Mouse (Mus musculus): ENCODE measurements at regions not wholly inside any gene's neighbourhood (a gene's known extent, or its start where the extent isn't known, plus 50 kb on each side); places are given as distances from the start of the nearest gene placed in this dataset.

GRCm38 (mm10) chr11:32961600-32961999 is 137.2 kb upstream of the Smim23 start:
- 62% methylated on average over 3 of the region's 3 CpGs for WGBS (ENCODE audit: insufficient replicate concordance)
- ATAC-seq (ENCODE audit: low read depth), result no peak

DNA sequence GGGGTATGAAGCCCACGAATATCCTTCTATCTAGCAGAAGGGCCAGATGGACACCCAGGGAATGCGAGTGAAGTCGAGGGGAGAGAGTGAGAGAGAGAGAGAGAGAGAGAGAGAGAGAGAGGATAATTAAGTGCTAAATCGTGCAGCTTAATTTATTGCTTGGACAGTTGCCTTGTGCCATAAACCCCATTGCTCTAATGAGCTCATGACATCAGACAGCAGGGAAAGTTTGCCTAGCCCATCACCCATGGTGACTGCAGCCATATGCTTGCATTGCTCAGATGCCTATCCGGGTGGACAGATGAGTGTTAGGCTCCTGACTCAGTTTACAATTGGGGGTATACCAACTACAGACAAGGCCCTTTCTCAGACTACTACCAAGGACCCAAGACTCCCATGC is 134.6 kb upstream of the Smim23 start:
- no peak overlapping the region for H3K4me3 ChIP-seq (ENCODE audit: low read depth, low read length)
- whole genome bisulfite sequencing (ENCODE audit: insufficient replicate concordance), result 56% methylated on average over 5 of the region's 5 CpGs
- ATAC-seq (ENCODE audit: low read depth), result no peak

More at GRCm38 (mm10) chr11:32961600-32961999, 137.2 kb upstream of the Smim23 start:
- H3K27me3 ChIP-seq (ENCODE audit: control insufficient read depth, insufficient read depth, low read depth, low read length), result no peaks in the 10 kb centered on the region
- H3K4me2 ChIP-seq (ENCODE audit: low read depth, low read length), result no peak overlapping the region
- no peaks in the 10 kb centered on the region for H3K9me3 ChIP-seq (replicated peaks; ENCODE audit: control insufficient read depth, low read length)
- H3K27ac ChIP-seq (ENCODE audit: low read length), result no peak overlapping the region
- H3K4me3 ChIP-seq (ENCODE audit: low read depth, low read length), result no peak overlapping the region
- H3K9ac ChIP-seq (ENCODE audit: low read depth, low read length), result no peak overlapping the region
- no peaks in the 10 kb centered on the region for H3K36me3 ChIP-seq (ENCODE audit: control insufficient read depth, insufficient read depth)
- no peaks in the 10 kb centered on the region for H3K4me1 ChIP-seq (ENCODE audit: control insufficient read depth, low read depth, low read length)

DNA sequence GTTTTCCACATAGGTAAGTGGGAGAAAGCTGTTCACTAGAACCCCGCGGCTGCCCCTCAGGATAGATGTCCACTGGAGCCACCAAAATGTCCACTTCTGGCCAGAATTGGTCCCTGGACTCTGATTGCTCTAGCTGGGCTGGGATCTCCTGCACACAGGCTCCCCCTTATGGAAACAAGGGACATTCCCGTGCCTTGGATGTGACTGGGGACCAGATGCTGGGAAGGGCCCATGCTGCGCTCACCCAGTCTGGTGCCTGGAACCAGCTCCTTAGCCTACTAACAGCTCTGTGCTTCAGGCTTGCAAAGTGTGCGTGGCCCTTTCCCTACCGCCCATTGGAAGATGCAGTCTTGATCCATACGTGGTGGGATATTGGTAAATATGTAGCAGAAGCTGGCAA is 132.6 kb upstream of the Smim23 start:
- Histone ChIP-seq H3K9me3 (replicated peaks; ENCODE audit: control insufficient read depth, low read length) (no peaks in the 10 kb centered on the region), H3K4me2 (ENCODE audit: low read depth, low read length) (no peak overlapping the region), H3K27ac (ENCODE audit: low read length) (no peak overlapping the region), H3K36me3 (ENCODE audit: control insufficient read depth, insufficient read depth) (no peaks in the 10 kb centered on the region), H3K9ac (ENCODE audit: low read depth, low read length) (no peak overlapping the region), H3K4me1 (ENCODE audit: control insufficient read depth, low read depth, low read length) (no peaks in the 10 kb centered on the region), H3K27me3 (ENCODE audit: control insufficient read depth, insufficient read depth, low read depth, low read length) (no peaks in the 10 kb centered on the region), H3K4me3 (ENCODE audit: low read depth, low read length) (no peak overlapping the region)
- ATAC-seq (ENCODE audit: low read depth), result no peak
- WGBS (ENCODE audit: insufficient replicate concordance), result 27% methylated on average over 7 of the region's 7 CpGs

More for the DNA sequence above, 134.6 kb upstream of the Smim23 start:
- Histone ChIP-seq H3K9me3 (replicated peaks; ENCODE audit: control insufficient read depth, low read length) (no peaks in the 10 kb centered on the region), H3K27me3 (ENCODE audit: control insufficient read depth, insufficient read depth, low read depth, low read length) (no peaks in the 10 kb centered on the region), H3K27ac (ENCODE audit: low read length) (no peak overlapping the region), H3K4me2 (ENCODE audit: low read depth, low read length) (no peak overlapping the region), H3K9ac (ENCODE audit: low read depth, low read length) (no peak overlapping the region), H3K36me3 (ENCODE audit: control insufficient read depth, insufficient read depth) (no peaks in the 10 kb centered on the region), H3K4me1 (ENCODE audit: control insufficient read depth, low read depth, low read length) (no peaks in the 10 kb centered on the region)

GRCm38 (mm10) chr11:32952271-32952670 is 127.9 kb upstream of the Smim23 start:
- H3K36me3 ChIP-seq (ENCODE audit: control insufficient read depth, insufficient read depth), result no peaks in the 10 kb centered on the region
- H3K4me2 ChIP-seq (ENCODE audit: low read depth, low read length), result no peak overlapping the region
- H3K9me3 ChIP-seq (replicated peaks; ENCODE audit: control insufficient read depth, low read length), result no peaks in the 10 kb centered on the region
- no peak overlapping the region for H3K9ac ChIP-seq (ENCODE audit: low read depth, low read length)
- ATAC-seq (ENCODE audit: low read depth), result no peak
- H3K4me3 ChIP-seq (ENCODE audit: low read depth, low read length), result no peak overlapping the region
- H3K4me1 ChIP-seq (ENCODE audit: control insufficient read depth, low read depth, low read length), result no peaks in the 10 kb centered on the region
- no peak overlapping the region for H3K27ac ChIP-seq (ENCODE audit: low read length)
- H3K27me3 ChIP-seq (ENCODE audit: control insufficient read depth, insufficient read depth, low read depth, low read length), result no peaks in the 10 kb centered on the region

DNA sequence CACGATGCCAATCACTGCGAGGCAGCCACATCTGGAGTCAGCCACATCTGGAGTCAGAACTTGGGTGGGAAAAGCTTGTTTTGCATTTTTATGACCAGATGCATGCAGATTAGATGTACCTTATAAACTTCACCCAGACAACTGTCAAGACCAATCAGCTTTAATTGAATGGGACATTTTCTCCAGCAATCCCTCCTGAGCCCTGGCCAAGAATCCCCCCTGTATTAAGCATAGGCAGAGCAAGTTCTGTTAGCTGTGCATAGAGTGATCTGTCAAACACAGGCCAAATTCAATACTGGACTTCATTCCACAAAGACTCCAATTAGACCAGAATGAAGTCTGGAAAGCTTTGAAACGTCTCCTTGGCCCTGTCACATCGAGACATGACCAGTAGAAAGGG is 123.7 kb upstream of the Smim23 start:
- ATAC-seq (ENCODE audit: low read depth), result no peak
- WGBS (ENCODE audit: insufficient replicate concordance), result 55% methylated on average over 4 of the region's 4 CpGs
- Histone ChIP-seq H3K27me3 (ENCODE audit: control insufficient read depth, insufficient read depth, low read depth, low read length) (no peaks in the 10 kb centered on the region), H3K4me3 (ENCODE audit: low read depth, low read length) (no peak overlapping the region), H3K9me3 (replicated peaks; ENCODE audit: control insufficient read depth, low read length) (no peaks in the 10 kb centered on the region), H3K4me2 (ENCODE audit: low read depth, low read length) (no peak overlapping the region), H3K27ac (ENCODE audit: low read length) (no peak overlapping the region), H3K36me3 (ENCODE audit: control insufficient read depth, insufficient read depth) (no peaks in the 10 kb centered on the region), H3K4me1 (ENCODE audit: control insufficient read depth, low read depth, low read length) (no peaks in the 10 kb centered on the region), H3K9ac (ENCODE audit: low read depth, low read length) (no peak overlapping the region)

DNA sequence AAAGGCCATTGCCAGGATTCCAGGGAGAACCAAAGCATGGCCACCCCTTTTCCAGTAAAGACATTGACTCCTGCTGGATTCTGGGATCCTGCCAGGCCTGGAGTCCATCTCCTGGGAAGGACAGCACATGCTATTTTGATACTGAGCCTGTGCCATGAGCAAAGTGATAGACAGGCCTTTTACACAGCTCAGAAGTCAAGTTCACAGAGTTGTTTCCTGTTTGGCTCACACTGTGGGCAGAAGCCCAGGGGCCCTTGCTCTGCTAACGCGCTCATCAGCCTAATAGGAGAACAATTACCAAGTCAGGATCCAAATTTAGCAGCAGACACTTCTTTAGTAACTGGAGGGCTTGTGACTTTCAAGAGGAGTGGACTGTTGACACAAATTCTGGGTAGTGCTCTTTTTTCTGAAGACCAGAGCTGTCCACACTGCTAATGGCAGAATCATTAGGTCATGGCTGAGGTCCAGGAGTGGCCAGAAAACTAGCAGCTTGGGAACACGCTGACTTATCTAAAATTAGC is 122.1 kb upstream of the Smim23 start:
- Histone ChIP-seq H3K36me3 (ENCODE audit: control insufficient read depth, insufficient read depth) (no peaks in the 10 kb centered on the region), H3K27ac (ENCODE audit: low read length) (no peak overlapping the region), H3K4me2 (ENCODE audit: low read depth, low read length) (no peak overlapping the region), H3K9ac (ENCODE audit: low read depth, low read length) (no peak overlapping the region), H3K4me1 (ENCODE audit: control insufficient read depth, low read depth, low read length) (no peaks in the 10 kb centered on the region), H3K9me3 (replicated peaks; ENCODE audit: control insufficient read depth, low read length) (no peaks in the 10 kb centered on the region), H3K27me3 (ENCODE audit: control insufficient read depth, insufficient read depth, low read depth, low read length) (no peaks in the 10 kb centered on the region), H3K4me3 (ENCODE audit: low read depth, low read length) (no peak overlapping the region)
- WGBS (ENCODE audit: insufficient replicate concordance), result 26% methylated on average over 3 of the region's 3 CpGs
- no peak for ATAC-seq (ENCODE audit: low read depth)

- no peaks in the 10 kb centered on the region for H3K4me1 ChIP-seq (ENCODE audit: control insufficient read depth, low read depth, low read length)
- H3K36me3 ChIP-seq (ENCODE audit: control insufficient read depth, insufficient read depth), result no peaks in the 10 kb centered on the region
- H3K4me3 ChIP-seq (ENCODE audit: low read depth, low read length), result no peak overlapping the region
- H3K4me2 ChIP-seq (ENCODE audit: low read depth, low read length), result no peak overlapping the region
- H3K9me3 ChIP-seq (replicated peaks; ENCODE audit: control insufficient read depth, low read length), result no peaks in the 10 kb centered on the region
- H3K27me3 ChIP-seq (ENCODE audit: control insufficient read depth, insufficient read depth, low read depth, low read length), result no peaks in the 10 kb centered on the region
- H3K9ac ChIP-seq (ENCODE audit: low read depth, low read length), result no peak overlapping the region
- 57% methylated on average over 2 of the region's 2 CpGs for WGBS (ENCODE audit: insufficient replicate concordance)
- ATAC-seq (ENCODE audit: low read depth), result no peak
- H3K27ac ChIP-seq (ENCODE audit: low read length), result no peak overlapping the region
Measured at GRCm38 (mm10) chr11:32945071-32945470, 120.7 kb upstream of the Smim23 start.

DNA sequence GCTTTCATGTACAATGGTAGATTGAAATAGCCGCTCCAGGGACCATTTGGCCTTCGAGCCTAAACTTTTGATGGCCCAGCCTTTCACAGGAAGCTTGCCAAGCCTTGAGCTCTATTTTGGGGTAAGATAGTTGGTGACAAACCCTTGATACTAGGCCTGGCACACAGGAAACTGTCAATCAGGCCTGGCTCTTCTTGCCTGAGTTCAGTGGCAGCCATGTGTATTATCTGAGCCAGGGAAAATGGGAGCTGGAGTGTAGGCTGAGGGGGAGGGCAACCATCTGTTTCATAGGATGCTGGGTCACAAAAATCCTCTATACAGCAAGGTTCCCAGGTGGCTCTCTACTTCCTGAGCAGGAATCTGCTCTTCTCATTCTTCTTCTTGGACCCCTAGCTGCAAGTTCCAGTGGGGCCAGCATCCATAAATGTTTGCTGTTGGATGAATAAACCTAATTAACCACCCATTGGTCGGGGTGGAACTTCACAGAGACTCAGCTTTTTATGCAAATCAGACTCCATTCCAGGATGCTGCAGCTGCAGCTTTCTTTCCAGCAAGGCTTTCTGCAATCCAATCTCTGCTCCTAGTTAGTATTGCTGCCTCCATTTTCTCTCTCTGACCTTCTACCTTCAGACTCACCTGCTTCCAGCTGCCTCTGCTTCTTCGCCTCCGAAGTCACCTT is 117.1 kb upstream of the Smim23 start:
- ATAC-seq (ENCODE audit: low read depth), result no peak
- 50% methylated on average over 5 of the region's 5 CpGs for WGBS (ENCODE audit: insufficient replicate concordance)
- Histone ChIP-seq H3K4me1 (ENCODE audit: control insufficient read depth, low read depth, low read length) (no peaks in the 10 kb centered on the region), H3K4me3 (ENCODE audit: low read depth, low read length) (no peak overlapping the region), H3K9ac (ENCODE audit: low read depth, low read length) (no peak overlapping the region), H3K27me3 (ENCODE audit: control insufficient read depth, insufficient read depth, low read depth, low read length) (no peaks in the 10 kb centered on the region), H3K4me2 (ENCODE audit: low read depth, low read length) (no peak overlapping the region), H3K36me3 (ENCODE audit: control insufficient read depth, insufficient read depth) (no peaks in the 10 kb centered on the region), H3K9me3 (replicated peaks; ENCODE audit: control insufficient read depth, low read length) (no peaks in the 10 kb centered on the region), H3K27ac (ENCODE audit: low read length) (no peak overlapping the region)

DNA sequence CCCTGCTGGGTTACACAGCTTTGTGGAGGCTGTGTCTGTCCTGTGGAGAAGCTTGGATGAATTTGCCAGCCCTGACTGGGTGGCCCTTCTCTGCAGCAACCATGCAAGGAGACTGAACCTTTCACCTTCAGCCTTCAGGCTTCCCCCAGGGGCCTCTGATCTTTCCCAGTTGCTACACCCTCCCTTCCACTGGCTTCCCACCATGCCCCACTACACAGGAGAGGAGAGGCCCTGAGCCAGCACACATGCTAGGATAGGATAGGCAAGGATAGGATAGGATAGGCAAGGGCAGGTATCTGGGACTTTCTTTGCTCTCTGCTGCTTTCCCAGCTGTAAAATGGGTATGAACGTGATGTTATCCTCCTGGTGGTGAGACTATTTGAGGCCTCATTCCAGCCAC is 114.7 kb upstream of the Smim23 start:
- H3K27me3 ChIP-seq (ENCODE audit: control insufficient read depth, insufficient read depth, low read depth, low read length), result no peaks in the 10 kb centered on the region
- 46% methylated on average over 1 of the region's 1 CpGs for WGBS (ENCODE audit: insufficient replicate concordance)
- no peak overlapping the region for H3K27ac ChIP-seq (ENCODE audit: low read length)
- no peaks in the 10 kb centered on the region for H3K9me3 ChIP-seq (replicated peaks; ENCODE audit: control insufficient read depth, low read length)
- no peak overlapping the region for H3K4me3 ChIP-seq (ENCODE audit: low read depth, low read length)
- no peak for ATAC-seq (ENCODE audit: low read depth)
- H3K36me3 ChIP-seq (ENCODE audit: control insufficient read depth, insufficient read depth), result no peaks in the 10 kb centered on the region
- no peaks in the 10 kb centered on the region for H3K4me1 ChIP-seq (ENCODE audit: control insufficient read depth, low read depth, low read length)
- H3K9ac ChIP-seq (ENCODE audit: low read depth, low read length), result no peak overlapping the region
- H3K4me2 ChIP-seq (ENCODE audit: low read depth, low read length), result no peak overlapping the region

Measured in liver, embryonic 16.5 days (tissue).